ENCODE assay signal across 20 mouse cellular contexts in the genomic region with DNA sequence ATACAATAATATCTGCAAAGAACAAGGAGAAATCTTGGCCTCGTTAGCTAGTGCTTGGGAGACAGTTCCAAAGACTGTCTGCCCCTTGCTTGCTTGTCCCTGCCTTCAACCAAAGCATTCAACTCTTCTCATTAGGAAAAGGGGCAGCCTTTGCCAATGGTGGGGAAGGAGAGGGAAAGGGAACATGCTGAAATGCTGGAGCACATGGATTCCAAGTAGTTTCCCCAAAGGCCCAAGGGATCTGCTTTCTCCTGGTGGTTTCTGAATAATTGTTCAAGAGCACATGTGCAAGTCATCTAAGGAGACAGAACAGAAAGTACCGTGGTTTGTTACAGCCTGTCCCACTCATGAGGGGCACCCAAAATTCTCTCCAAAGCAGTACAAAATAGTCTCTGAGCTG.
DNase-seq lines count a peak whose midpoint lies in the region.
"Had no signal": no experiment of that assay in that cellular context is flagged by ENCODE, and none has a peak within 500 bp of the region (broad histone marks: within the 10 kb centered on the region; RNA-seq: fewer than 3 reads in every experiment).

No protein-coding gene starts in this region.

- no peak overlapping the region for H3K4me3 ChIP-seq in heart, embryonic 10.5 days
- H3K4me3 ChIP-seq: embryonic facial prominence, embryonic 12.5 days; embryonic facial prominence, embryonic 15.5 days; heart, embryonic 12.5 days; heart, embryonic 15.5 days had no signal

- no peak overlapping the region for H3K27ac ChIP-seq in heart, embryonic 10.5 days
- H3K27ac ChIP-seq: embryonic facial prominence, embryonic 12.5 days; embryonic facial prominence, embryonic 15.5 days; heart, embryonic 15.5 days; hindbrain, embryonic 14.5 days; hindbrain, postnatal 0 days had no signal

- H3K27me3 ChIP-seq in heart, embryonic 10.5 days (ENCODE audit: insufficient read depth, poor library complexity, severe bottlenecking): peaks cover 6% of the 10 kb centered on the region; the same call in 1 of the 2 replicates
- H3K27me3 ChIP-seq: embryonic facial prominence, embryonic 12.5 days; embryonic facial prominence, embryonic 15.5 days; heart, embryonic 12.5 days; heart, embryonic 15.5 days had no signal

- no peaks in the 10 kb centered on the region for H3K4me1 ChIP-seq in heart, embryonic 10.5 days
- H3K4me1 ChIP-seq: embryonic facial prominence, embryonic 12.5 days; heart, embryonic 12.5 days; heart, embryonic 15.5 days had no signal

- WGBS in heart, embryonic 10.5 days: 70% methylated on average over 2 of the region's 2 CpGs

- H3K9me3 ChIP-seq in heart, embryonic 10.5 days: no peaks in the 10 kb centered on the region
- H3K9me3 ChIP-seq: embryonic facial prominence, embryonic 12.5 days; embryonic facial prominence, embryonic 15.5 days; heart, embryonic 12.5 days; heart, embryonic 15.5 days had no signal

- H3K36me3 ChIP-seq in heart, embryonic 10.5 days: no peaks in the 10 kb centered on the region
- H3K36me3 ChIP-seq: embryonic facial prominence, embryonic 12.5 days; embryonic facial prominence, embryonic 15.5 days; heart, embryonic 12.5 days; heart, embryonic 15.5 days had no signal

- peak; percentile 96 for DNase-seq in heart, adult 11 months
- no peak for DNase-seq in heart, postnatal 4 days
- DNase-seq in heart, adult 9 months (ENCODE audit: low spot score in 2 of 2): peak; percentile 12 to 56
- DNase-seq in heart, embryonic 10.5 days (ENCODE audit: low spot score): no peak
- DNase-seq in skeletal muscle tissue, adult 2 months (ENCODE audit: low read depth, low spot score): peak; percentile 69
- DNase-seq in thymus, postnatal 14 days: no peak
- DNase-seq: adrenal gland, adult 2 months; adrenal gland, postnatal 14 days; cerebellum, adult 11 months; cerebellum, adult 2 months; cerebellum, adult 9-11 months; cerebellum, postnatal 25 days; forebrain, postnatal 0 days; kidney, adult 18-20 months had no signal

Comparison
In these comparisons a context has a peak if more than half of its experiments do, and no peak if none do; other contexts are left out.
1. DNase-seq: peak in heart, adult 11 months (single experiment), heart, adult 9 months (2 of 2) and skeletal muscle tissue, adult 2 months (single experiment); none in heart, postnatal 4 days (single experiment), heart, embryonic 10.5 days (single experiment) and thymus, postnatal 14 days (single experiment).